Mouse (Mus musculus): Measurements from ENCODE around the gene Thrb. TPM values are rescaled to one million over a fixed set of nuclear protein-coding genes. Genes with fewer than 3 reads are reported as not detected.

Gene Thrb
- total and polyA plus RNA-seq, 3 experiments, result not detected

DNA sequence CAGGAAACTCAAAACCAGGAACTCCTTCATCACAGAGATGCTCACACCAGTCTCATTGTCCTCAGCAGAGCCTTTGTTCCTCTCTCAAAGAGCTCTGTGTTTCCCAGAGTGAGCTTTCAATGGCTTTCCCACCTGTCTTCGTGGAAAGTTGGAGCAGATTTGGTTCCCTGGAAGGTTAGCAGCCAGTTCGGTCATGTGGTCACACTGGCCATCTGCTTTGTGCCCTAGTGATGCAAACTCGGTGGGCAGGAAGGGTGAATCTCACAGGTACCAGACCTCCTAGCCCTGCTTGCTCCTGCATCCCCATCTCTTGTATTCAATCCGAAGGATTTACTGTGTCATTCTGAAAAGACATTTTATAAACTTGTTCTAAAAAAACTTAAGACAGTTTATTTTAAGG is 151.0 kb downstream of the Thrb start:
- Histone ChIP-seq H3K4me3 (ENCODE audit: control insufficient read depth in 1 of 2, insufficient read depth in 1 of 2, low read depth in 2 of 2, low read length in 2 of 2) (no peak overlapping the region), H3K36me3 (ENCODE audit: control insufficient read depth in 1 of 2, insufficient read depth in 2 of 2, low read length in 2 of 2) (no peaks in the 10 kb centered on the region), H3K4me1 (ENCODE audit: control insufficient read depth in 1 of 2, insufficient read depth in 2 of 2, low read length in 2 of 2) (no peaks in the 10 kb centered on the region), H3K9me3 (replicated peaks; ENCODE audit: insufficient read depth, low read length) (no peaks in the 10 kb centered on the region), H3K79me2 (ENCODE audit: control insufficient read depth, insufficient read depth, low read length, poor library complexity) (no peaks in the 10 kb centered on the region), H3K9ac (ENCODE audit: control insufficient read depth, low read depth, low read length, poor library complexity, severe bottlenecking) (no peak overlapping the region), H3K27me3 (ENCODE audit: control insufficient read depth in 1 of 2, insufficient read depth in 2 of 2, low read length in 2 of 2) (no peaks in the 10 kb centered on the region), H3K27ac (ENCODE audit: control insufficient read depth, low read depth, low read length) (no peak overlapping the region)
- TF ChIP-seq ETS1 (IDR thresholded peaks at IDR 0.05; ENCODE audit: low read depth, low read length) (no peak), ELF1 (IDR thresholded peaks at IDR 0.05; ENCODE audit: low read depth, low read length) (no peak), SIN3A (IDR thresholded peaks at IDR 0.05; ENCODE audit: low read length) (no peak), POLR2AphosphoS2 (IDR thresholded peaks at IDR 0.05; ENCODE audit: low read length) (no peak), MXI1 (IDR thresholded peaks at IDR 0.05; ENCODE audit: low read depth, low read length) (no peak), CHD1 (IDR thresholded peaks at IDR 0.05; ENCODE audit: low read depth, low read length) (no peak), NELFE (IDR thresholded peaks at IDR 0.05; ENCODE audit: low read depth, low read length) (no peak), RCOR1 (IDR thresholded peaks at IDR 0.05; ENCODE audit: low read depth, low read length) (no peak), ZNF384 (IDR thresholded peaks at IDR 0.05; ENCODE audit: low read depth, low read length) (no peak), MAFK (IDR thresholded peaks at IDR 0.05; ENCODE audit: borderline replicate concordance, low read depth, low read length) (no peak), BHLHE40 (IDR thresholded peaks at IDR 0.05; ENCODE audit: borderline replicate concordance, low read depth, low read length) (no peak), ZMIZ1 (IDR thresholded peaks at IDR 0.05; ENCODE audit: low read depth, low read length) (no peak), TAL1 (IDR thresholded peaks at IDR 0.05; ENCODE audit: low read length) (no peak)
- DNase-seq (ENCODE audit: low read depth, low spot score), result no peak

DNA sequence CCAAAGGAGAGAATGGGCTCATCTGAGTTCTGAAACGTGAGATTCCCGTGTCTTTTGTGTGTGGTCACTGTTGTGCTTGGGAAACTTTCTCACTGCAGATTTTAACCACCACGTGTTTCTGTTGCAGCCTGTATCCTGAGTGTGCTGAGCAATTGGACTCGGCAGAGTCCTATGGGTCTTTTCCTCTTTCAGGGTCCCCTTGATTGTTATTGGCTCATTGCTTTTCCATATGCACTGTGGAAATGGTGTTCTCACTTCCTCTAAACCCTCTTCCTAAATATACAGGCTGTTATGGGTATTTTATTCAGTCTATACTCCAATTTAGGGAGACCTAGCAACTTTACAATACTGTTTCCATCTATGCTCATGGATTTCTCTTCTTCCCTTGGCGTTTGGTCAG is 152.4 kb downstream of the Thrb start:
- no peak for DNase-seq (ENCODE audit: low read depth, low spot score)
- H3K27me3 ChIP-seq (ENCODE audit: control insufficient read depth in 1 of 2, insufficient read depth in 2 of 2, low read length in 2 of 2), result no peaks in the 10 kb centered on the region
- no peaks in the 10 kb centered on the region for H3K36me3 ChIP-seq (ENCODE audit: control insufficient read depth in 1 of 2, insufficient read depth in 2 of 2, low read length in 2 of 2)
- H3K9ac ChIP-seq (ENCODE audit: control insufficient read depth, low read depth, low read length, poor library complexity, severe bottlenecking), result no peak overlapping the region
- H3K27ac ChIP-seq (ENCODE audit: control insufficient read depth, low read depth, low read length), result no peak overlapping the region
- TF ChIP-seq BHLHE40 (IDR thresholded peaks at IDR 0.05; ENCODE audit: borderline replicate concordance, low read depth, low read length) (no peak), KAT2A (conservative IDR thresholded peaks at IDR 0.05; ENCODE audit: low read depth, low read length) (no peak), CTCF (IDR thresholded peaks at IDR 0.05 in 2 of 3, conservative IDR thresholded peaks at IDR 0.05 in 1 of 3; ENCODE audit: control insufficient read depth in 1 of 3, insufficient read depth in 1 of 3, low read depth in 2 of 3, low read length in 3 of 3, poor library complexity in 1 of 3, severe bottlenecking in 1 of 3) (no peak), ELF1 (IDR thresholded peaks at IDR 0.05; ENCODE audit: low read depth, low read length) (no peak), RCOR1 (IDR thresholded peaks at IDR 0.05; ENCODE audit: low read depth, low read length) (no peak), MAX (IDR thresholded peaks at IDR 0.05; ENCODE audit: low read length) (no peak), ZKSCAN1 (IDR thresholded peaks at IDR 0.05; ENCODE audit: low read depth, low read length) (no peak), POLR2A (IDR thresholded peaks at IDR 0.05; ENCODE audit: control insufficient read depth in 1 of 2, insufficient read depth in 1 of 2, low read depth in 1 of 2, low read length in 2 of 2, poor library complexity in 1 of 2) (no peak), MXI1 (IDR thresholded peaks at IDR 0.05; ENCODE audit: low read depth, low read length) (no peak), TCF12 (IDR thresholded peaks at IDR 0.05; ENCODE audit: low read depth, low read length) (no peak), MYB (IDR thresholded peaks at IDR 0.05; ENCODE audit: low read depth, low read length) (no peak), TAL1 (IDR thresholded peaks at IDR 0.05; ENCODE audit: low read length) (no peak)
- no peaks in the 10 kb centered on the region for H3K79me2 ChIP-seq (ENCODE audit: control insufficient read depth, insufficient read depth, low read length, poor library complexity)
- H3K9me3 ChIP-seq (replicated peaks; ENCODE audit: insufficient read depth, low read length), result no peaks in the 10 kb centered on the region
- no peak overlapping the region for H3K4me3 ChIP-seq (ENCODE audit: control insufficient read depth in 1 of 2, insufficient read depth in 1 of 2, low read depth in 2 of 2, low read length in 2 of 2)
- H3K4me1 ChIP-seq (ENCODE audit: control insufficient read depth in 1 of 2, insufficient read depth in 2 of 2, low read length in 2 of 2), result no peaks in the 10 kb centered on the region
